Mouse (Mus musculus) forelimb bud, embryonic 11.5 days (tissue): ENCODE measurements around the gene Ambra1.

Experiments used
- DNase-seq: peaks from one replicate; pipeline ENCODE4 v3.0.0-alpha.2; 2012; ENCODE audit warnings: low read depth, low spot score

Ambra1 gene

GRCm38 (mm10) chr2:91934826-91935525 lies 205.0 kb downstream of the Ambra1 start:
- DNase-seq: no peak

DNA sequence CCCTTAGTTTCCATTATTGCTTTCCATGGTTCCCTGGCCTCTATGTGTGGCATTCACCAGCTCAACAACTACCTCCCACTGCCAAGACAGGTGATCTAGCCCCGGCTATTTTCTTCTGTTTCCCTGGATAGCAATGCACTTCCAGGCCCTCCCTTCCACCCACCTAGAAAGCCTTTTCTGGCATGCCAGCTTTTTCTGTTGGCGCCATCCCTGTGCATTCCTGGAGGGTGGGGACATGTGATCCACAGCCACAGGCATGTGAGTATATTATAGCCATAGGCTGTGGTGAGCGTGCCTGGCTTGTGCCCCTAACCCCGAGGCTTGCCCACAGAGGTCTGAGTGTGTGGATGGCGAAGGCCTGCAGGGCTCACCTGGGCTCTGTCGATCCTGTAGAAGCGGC lies 206.2 kb downstream of the Ambra1 start:
- no peak for DNase-seq

DNA sequence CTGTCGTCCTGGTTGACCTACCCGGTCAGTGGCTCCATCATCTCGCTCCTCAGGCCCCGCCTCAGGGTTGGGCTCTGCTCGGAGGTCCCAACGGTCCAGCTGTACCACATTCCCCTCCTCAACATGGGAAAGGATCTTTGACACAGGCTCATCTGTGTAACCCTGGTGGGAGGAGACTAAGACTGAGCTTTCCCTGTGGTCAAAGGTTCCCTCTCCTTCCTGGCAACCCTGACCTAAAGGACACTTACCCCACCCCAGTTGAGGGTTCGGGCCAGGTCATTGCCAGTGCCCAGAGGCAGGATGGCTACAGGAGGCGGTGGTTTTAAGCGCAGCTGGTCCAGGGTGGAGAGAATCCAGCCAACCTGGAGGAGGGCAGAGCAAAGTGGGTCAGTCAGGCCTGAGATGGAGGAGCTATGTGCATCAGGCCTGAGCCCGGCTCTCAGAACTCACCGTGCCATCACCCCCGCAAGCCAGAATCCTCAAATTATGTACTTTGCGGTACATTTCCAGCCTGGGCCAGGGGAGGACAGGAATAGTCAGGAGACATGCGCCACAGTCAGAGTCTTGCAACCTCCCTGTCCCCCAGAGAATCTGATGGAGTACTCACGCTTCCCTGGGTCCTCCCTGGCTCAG lies 209.5 kb downstream of the Ambra1 start:
- DNase-seq: no peak

DNA sequence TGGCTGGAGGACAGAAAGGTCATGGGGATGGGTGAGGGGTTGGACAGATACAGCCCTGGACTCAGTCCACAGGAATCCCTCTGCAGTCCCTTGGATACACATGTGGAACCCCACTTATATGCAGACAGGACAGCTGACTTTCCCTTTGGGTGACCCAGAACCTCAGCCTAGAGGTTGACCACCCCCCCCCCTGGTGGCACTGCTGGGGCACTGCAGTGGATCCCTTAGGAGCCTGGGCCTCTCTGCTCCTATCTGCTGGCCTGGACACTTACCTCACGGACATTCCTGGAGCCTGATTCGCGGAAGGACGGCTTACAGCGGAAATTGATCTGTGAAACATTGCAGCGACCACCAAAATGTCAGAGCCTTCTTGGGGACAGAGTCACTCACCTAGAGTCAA lies 212.4 kb downstream of the Ambra1 start:
- no peak for DNase-seq

DNA sequence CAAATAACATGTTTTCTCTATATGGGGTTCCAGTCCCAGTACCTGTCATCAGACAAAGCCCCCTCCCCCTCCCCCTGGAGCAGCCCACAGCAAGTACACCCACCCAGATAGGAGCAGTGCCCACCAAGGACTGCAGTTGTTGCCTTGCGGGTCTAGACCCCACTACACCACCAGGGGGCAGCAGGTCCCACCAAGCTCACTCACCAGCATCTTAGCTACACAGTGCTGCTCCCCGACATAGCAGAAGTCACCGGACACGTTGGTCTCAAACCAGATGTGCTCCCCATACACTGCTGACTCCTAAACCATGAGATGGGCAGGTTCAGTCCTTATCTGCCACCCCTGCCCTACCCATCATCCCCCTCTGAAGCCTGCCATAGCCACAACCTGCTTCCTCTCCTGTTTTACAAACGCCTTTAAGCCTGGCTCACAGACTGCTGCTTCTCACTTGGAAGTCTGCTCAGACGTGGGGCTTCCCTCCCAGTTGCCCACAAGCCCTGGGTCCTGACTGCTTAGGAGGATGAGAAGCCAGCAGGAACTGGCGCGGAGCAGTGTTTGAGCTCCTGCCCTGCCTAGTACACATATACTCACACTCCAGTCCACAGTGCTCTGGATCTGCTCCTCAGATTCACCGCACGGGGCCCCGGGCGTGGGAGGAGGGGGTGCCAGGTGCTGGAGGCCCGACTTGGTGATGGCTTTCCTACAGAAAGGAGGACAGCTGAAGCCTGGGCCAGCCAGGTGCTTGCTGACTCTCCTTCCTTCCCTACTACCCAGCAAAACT lies 214.4 kb downstream of the Ambra1 start:
- peak; percentile 80 for DNase-seq

DNA sequence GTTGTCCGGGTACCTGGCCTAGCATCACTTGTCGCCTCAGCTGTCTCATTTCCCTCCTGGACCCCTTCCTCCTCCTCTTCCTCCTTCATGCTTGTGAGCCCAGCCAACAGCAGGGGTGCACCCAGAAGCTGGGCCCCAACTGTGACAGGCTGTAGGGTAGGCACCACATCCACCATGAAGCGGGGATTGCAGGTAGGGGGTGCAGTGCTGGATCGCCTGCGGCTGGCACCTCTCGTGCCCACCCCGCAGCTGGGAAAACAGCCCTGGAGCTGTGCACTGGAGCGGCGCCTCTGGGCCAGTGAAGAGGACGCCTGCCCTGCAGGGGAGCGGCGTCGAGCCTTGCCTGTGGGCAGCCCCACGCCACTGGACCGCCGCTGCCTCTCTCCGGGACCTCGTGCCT lies 215.5 kb downstream of the Ambra1 start, which contains the start of gene Gm9821:
Gm9821 (plus strand) TSS at position 221 of the 400 bp plus-strand sequence.
- no peak for DNase-seq

DNA sequence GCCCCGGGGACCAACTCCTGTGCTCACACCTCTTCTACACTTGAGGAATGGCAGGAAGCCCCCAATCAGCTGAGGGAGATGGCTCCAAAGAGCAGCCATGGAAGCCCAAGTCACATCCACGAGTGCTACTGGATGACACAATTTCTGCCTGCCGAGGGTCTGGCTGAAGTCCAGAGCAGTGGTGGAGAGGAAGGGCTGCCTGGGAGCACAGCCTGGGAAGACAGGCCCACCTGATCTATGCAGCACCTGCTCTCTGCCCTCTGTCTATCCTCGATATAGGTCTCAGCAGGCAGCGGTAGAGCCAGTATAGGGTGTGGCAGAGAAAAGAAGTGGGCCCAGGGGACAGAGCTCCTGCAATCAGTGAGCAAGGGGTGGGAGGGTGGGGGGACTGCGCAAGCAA lies 216.9 kb downstream of the Ambra1 start:
- no peak for DNase-seq

DNA sequence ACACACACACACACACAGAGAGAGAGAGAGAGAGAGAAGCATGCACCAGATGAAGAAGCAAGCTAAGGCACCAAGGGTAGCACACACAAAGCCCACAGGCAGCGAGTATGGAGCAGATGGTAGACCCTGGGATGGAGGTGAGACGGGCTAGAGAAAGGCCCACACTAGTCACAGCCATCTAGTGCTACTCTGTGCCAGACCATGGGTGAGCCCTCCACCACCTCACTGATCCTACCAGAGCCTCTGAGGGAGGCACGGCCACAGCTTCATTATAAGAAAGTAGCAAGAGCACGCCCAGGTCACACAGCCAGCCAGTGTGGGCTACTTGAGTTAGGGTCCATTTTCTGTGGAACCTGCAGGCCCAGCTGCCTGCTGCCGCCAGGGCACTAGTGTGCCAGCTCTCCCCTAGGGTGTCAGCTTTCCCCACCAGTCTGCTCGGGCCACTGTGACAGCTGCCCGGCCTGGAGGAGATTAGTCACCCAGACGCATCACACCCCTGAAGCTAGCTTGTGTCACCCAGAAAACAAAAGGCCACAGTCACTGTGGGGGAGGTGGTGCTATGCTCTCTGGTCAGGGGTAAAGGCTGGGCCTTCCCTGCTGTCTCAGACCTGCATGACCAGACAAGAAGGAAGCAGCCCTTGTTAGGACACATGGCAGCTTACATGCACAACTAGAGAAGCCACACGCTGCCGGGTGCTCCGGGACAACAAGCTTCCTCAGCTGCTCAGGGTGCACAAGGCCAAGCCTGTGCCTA lies 217.6 kb downstream of the Ambra1 start:
- DNase-seq: no peak

GRCm38 (mm10) chr2:91948151-91948509 lies 218.2 kb downstream of the Ambra1 start:
- DNase-seq: no peak

GRCm38 (mm10) chr2:91948792-91949241 lies 218.9 kb downstream of the Ambra1 start:
- DNase-seq: no peak

DNA sequence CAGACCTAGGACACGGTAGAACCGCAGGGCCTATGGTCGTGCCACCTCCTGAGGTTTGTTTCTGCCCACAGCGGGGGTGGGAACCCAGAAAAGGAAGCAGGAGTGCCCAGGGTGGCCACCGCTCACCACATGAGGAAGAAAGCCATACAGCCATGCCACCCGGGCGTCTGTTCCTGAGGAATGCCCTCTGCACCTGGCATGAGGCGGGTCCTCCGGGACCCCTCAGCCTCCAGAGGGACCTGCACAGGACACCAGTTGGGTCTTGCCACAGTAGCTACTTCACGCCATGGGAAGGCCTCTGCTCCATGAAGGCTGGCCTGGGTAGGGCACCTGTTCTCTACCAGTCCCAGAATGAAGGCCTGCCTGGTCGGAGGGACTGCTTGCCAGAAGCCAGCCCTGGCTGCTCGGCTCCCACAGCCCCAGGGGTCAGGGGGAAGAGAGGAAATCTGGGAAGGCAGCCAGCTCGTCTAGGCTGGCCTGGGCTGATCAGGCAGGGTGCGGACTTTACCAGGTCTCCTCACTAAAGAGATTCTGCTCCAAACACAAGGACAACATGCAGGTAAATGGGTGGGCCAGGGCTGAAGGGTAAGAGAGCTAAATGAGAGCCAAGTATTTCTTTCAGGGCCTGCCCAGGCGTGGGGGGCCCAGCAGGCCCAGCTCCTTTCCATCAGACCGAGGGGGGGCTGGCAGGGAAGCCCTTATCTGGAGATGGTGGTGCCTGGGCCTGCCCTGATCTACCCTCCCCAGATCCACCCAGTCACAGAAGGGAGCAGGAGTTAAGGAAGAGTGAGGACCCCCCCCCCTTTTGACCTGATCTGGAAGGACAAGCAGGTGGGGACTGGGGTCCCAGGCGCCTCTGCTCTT lies 219.7 kb downstream of the Ambra1 start:
- no peak for DNase-seq

DNA sequence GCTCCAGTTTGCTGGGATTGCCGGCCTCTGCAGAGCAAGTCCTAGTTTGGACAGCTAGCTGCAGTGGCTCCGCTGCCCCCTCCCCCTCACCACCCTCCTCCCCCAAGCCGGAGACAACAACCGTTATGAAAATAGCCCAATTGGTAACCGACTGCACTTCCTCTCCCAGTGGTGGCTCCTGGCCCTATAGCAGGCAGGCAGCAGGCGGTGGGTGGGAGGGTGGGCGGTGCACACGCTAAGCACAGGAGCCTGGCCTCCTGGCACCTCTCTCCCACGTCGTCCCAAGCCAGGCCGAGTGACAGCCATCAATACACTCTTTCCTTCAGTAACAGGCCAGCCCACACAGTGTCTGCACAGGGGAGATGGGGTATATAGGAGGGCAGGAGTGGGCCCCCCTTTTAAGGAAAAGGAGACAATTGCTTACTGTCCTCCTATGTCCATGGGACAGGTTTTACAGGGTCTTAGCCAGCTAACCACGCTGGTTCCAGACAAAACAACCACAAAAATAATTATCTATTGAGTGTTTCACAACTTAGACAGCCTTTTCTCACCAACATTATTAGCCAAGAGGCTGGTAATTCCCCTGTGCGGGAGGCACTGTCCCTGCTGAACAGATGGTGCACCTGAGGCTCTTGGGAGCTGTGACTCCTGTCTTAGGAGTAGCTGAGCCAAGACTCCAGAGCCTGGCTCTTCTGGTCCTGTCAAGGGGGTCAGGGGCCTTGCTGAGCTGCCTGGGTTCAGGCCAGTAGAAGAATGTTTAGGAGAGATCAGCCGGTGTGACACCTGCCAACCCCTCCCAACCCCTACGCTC lies 220.5 kb downstream of the Ambra1 start:
- no peak for DNase-seq

DNA sequence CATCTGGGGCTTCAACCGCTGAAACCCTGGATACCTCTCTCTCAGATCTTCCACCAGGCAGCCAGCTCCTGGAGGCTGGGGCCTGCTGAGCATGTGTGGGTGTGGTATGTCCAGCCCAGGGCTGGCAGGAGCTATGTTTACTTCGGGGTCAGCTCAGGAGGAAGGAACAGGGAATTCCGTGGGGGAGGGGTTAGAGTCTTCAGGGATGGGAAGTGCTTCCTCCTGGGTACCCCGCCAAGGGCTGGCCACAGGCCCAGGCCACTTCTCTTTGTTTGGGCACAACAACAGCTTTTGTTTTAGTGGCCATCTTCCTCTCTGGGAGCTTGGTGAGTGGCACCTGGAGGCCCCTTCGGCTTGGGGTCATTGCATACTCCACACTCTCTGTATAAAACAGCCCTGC lies 223.9 kb downstream of the Ambra1 start:
- DNase-seq: no peak

- no peak for DNase-seq
These were observed 225.2 kb downstream of the Ambra1 start for GRCm38 (mm10) chr2:91955121-91955591.

DNA sequence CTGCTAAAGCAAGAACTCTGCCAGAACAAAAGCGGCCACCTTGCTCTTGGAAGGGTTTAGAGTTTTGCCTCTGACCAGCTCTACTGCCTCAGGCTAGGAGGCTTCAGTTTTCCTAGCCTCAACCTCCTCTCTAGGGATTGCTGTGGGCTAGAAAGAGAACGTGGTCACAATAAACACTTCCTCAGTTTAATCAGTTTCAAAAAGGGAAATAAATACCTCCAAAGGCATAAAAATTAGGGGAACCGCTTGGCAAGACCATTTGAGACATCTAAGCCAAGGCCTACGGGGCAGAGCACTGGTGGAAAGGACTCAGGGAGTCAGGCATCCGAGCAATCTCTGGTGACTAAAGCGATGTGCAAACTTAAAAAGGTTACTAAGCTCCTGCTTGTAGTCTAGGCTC lies 225.9 kb downstream of the Ambra1 start:
- DNase-seq: no peak

DNA sequence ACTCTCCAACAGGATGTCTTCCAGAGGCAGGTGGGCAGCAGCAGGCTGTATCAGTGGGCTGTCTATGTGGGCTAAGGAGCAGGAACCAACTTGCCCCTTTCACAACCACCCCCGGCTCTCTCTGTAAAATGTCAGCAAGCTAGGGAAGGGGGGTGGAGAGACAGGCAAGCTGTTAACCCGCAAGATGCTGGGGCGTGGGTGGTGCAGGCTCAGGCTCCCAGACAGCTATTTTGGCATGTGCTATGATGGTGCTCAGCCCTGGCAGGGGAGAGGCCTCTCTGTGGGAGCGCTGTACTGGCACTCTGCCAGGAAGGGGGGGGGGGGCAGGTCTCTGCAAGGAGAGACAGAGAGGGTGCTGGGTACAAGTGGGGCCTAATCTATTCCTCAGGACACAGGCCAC lies 227.2 kb downstream of the Ambra1 start:
- no peak for DNase-seq

GRCm38 (mm10) chr2:91958049-91958448 lies 228.1 kb downstream of the Ambra1 start:
- no peak for DNase-seq

DNA sequence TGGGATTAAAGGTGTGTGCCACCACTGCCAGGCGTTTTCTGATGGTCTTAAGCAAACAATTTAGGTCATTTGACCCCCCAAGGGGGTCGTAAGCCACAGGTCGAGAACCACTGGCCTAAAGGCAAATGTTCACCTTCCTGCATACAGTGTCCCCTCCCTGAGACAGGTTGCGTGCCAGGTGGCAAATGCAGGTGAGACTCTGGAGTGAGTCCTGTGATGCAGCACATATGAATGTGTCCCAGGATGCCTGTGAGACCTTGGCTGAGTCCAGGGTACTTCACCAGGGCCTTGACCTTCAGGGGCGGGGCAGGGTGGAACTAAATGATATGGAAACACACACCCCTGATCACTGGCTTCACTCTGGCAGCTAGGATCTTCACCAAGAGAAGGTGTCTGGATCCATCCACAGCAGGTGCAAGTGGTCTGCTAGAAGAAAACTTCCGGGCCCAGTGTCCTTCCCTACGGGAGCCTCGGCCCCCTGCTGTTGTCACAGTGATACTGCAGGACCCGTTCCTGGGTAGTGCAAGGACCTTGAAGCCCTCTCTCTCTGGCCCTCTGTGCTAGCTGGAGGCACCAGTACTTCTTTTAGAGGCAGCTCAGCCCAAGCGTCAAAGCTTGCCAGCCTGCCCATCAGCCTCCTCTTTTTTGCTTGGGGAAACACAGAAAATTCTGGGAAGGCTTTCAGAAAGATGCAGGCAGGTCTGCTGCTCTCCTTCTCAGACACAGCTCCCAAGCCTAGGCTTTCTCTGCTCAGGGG lies 228.9 kb downstream of the Ambra1 start:
- no peak for DNase-seq
